ENCODE assay signal across 10 mouse cellular contexts in genomic region chr1:134345075-134345474, GRCm38 (mm10). TPM values are rescaled to one million over a fixed set of nuclear protein-coding genes. Genes with fewer than 3 reads are reported as not detected.
DNase-seq lines count a peak whose midpoint lies in the region; ATAC-seq and TF ChIP-seq lines count a peak whose summit lies in the region.
"Had no signal": no experiment of that assay in that cellular context is flagged by ENCODE, and none has a peak within 500 bp of the region (broad histone marks: within the 10 kb centered on the region; RNA-seq: fewer than 3 reads in every experiment).

No protein-coding gene starts in this region.

- H3K9me3 ChIP-seq in kidney, postnatal 0 days (replicated peaks; ENCODE audit: low read length) = no peaks in the 10 kb centered on the region
- H3K9me3 ChIP-seq in embryonic facial prominence, embryonic 14.5 days (ENCODE audit: control insufficient read depth, low read length) = no peaks in the 10 kb centered on the region
- H3K9me3 ChIP-seq in hindbrain, embryonic 16.5 days (ENCODE audit: control insufficient read depth, low read length) = no peaks in the 10 kb centered on the region
- no peaks in the 10 kb centered on the region for H3K9me3 ChIP-seq in midbrain, embryonic 14.5 days (ENCODE audit: control insufficient read depth, low read length)

- H3K36me3 ChIP-seq in kidney, postnatal 0 days (ENCODE audit: insufficient read depth, low read length) = peaks cover 14% of the 10 kb centered on the region
- H3K36me3 ChIP-seq in embryonic facial prominence, embryonic 14.5 days (ENCODE audit: control insufficient read depth, insufficient read depth, low read length) = peaks cover 42% of the 10 kb centered on the region
- peaks cover 19% of the 10 kb centered on the region for H3K36me3 ChIP-seq in hindbrain, embryonic 16.5 days (ENCODE audit: control insufficient read depth, insufficient read depth, low read length)
- H3K36me3 ChIP-seq in midbrain, embryonic 14.5 days (ENCODE audit: control insufficient read depth, insufficient read depth, low read length) = peaks cover 38% of the 10 kb centered on the region

- 79% methylated on average over 4 of the region's 4 CpGs for WGBS in kidney, postnatal 0 days
- 67% methylated on average over 4 of the region's 4 CpGs for WGBS in embryonic facial prominence, embryonic 14.5 days
- WGBS in hindbrain, embryonic 16.5 days = 84% methylated on average over 4 of the region's 4 CpGs
- WGBS in midbrain, embryonic 14.5 days = 78% methylated on average over 4 of the region's 4 CpGs

- ATAC-seq in kidney, postnatal 0 days (replicated peaks; ENCODE audit: low FRiP score, low read depth) = no peak
- ATAC-seq in embryonic facial prominence, embryonic 14.5 days (ENCODE audit: low read depth) = no peak
- no peak for ATAC-seq in hindbrain, embryonic 16.5 days
- no peak for ATAC-seq in midbrain, embryonic 14.5 days (ENCODE audit: low FRiP score, low TSS enrichment)
- no peak for ATAC-seq in activated CD4-positive, CD25-positive, alpha-beta regulatory T cell, adult 4 months

- H3K4me2 ChIP-seq in kidney, postnatal 0 days (ENCODE audit: low read length) = peak overlapping the region; percentile 88
- peak overlapping the region; percentile 93 for H3K4me2 ChIP-seq in embryonic facial prominence, embryonic 14.5 days (ENCODE audit: low read depth, low read length)
- H3K4me2 ChIP-seq in hindbrain, embryonic 16.5 days (ENCODE audit: low read length) = peak overlapping the region; percentile 70
- peak overlapping the region; percentile 76 for H3K4me2 ChIP-seq in midbrain, embryonic 14.5 days (ENCODE audit: low read length)

- TF ChIP-seq CTCF in kidney, postnatal 0 days (IDR thresholded peaks at IDR 0.05; ENCODE audit: low read depth) = no peak

- no peak for DNase-seq in kidney, postnatal 0 days (ENCODE audit: low spot score)
- DNase-seq in kidney, postnatal 36 days = no peak
- no peak for DNase-seq in embryonic facial prominence, embryonic 14.5 days (ENCODE audit: low spot score)
- DNase-seq in midbrain, embryonic 14.5 days = no peak
- no peak for DNase-seq in embryo, embryonic 10.5 days (ENCODE audit: low spot score)
- no peak for DNase-seq in gastrocnemius, postnatal 4 days (ENCODE audit: low spot score in 2 of 2)

- H3K9ac ChIP-seq in kidney, postnatal 0 days (ENCODE audit: low read depth, low read length) = no peak overlapping the region
- no peak overlapping the region for H3K9ac ChIP-seq in embryonic facial prominence, embryonic 14.5 days (ENCODE audit: low read depth, low read length)
- H3K9ac ChIP-seq in hindbrain, embryonic 16.5 days (ENCODE audit: low read depth, low read length) = no peak overlapping the region
- H3K9ac ChIP-seq in midbrain, embryonic 14.5 days (replicated peaks; ENCODE audit: low read length) = no peak overlapping the region

- peak overlapping the region; percentile 45 for H3K4me3 ChIP-seq in kidney, postnatal 0 days (replicated peaks; ENCODE audit: low read depth, low read length)
- peak overlapping the region; percentile 58 for H3K4me3 ChIP-seq in embryonic facial prominence, embryonic 14.5 days (ENCODE audit: low read depth, low read length)
- peak overlapping the region; percentile 54 for H3K4me3 ChIP-seq in hindbrain, embryonic 16.5 days (ENCODE audit: low read length)
- peak overlapping the region; percentile 47 for H3K4me3 ChIP-seq in midbrain, embryonic 14.5 days (replicated peaks; ENCODE audit: low read depth, low read length)

- H3K4me1 ChIP-seq in kidney, postnatal 0 days (replicated peaks; ENCODE audit: insufficient read depth, low read length) = 0 out of 2 replicates have a peak, but pooled peaks cover 2% of the 10 kb centered on the region
- H3K4me1 ChIP-seq in embryonic facial prominence, embryonic 14.5 days (ENCODE audit: control insufficient read depth, insufficient read depth, low read length) = peaks cover 14% of the 10 kb centered on the region; the same call in 1 of the 2 replicates
- peaks cover 12% of the 10 kb centered on the region for H3K4me1 ChIP-seq in hindbrain, embryonic 16.5 days (ENCODE audit: control insufficient read depth, insufficient read depth, low read depth, low read length)
- H3K4me1 ChIP-seq in midbrain, embryonic 14.5 days (ENCODE audit: control insufficient read depth, insufficient read depth, low read length) = no peaks in the 10 kb centered on the region

- H3K27ac ChIP-seq in kidney, postnatal 0 days = no peak overlapping the region
- H3K27ac ChIP-seq in embryonic facial prominence, embryonic 14.5 days (replicated peaks; ENCODE audit: low read depth, low read length) = no peak overlapping the region; the same call in 1 of the 2 replicates
- H3K27ac ChIP-seq in hindbrain, embryonic 16.5 days (ENCODE audit: low read depth, low read length) = peak overlapping the region; percentile 79
- H3K27ac ChIP-seq in midbrain, embryonic 14.5 days (replicated peaks; ENCODE audit: low read depth, low read length) = peak overlapping the region; percentile 14; the same call in 1 of the 2 replicates
- H3K27ac ChIP-seq: macrophage had no signal

- H3K27me3 ChIP-seq in kidney, postnatal 0 days (ENCODE audit: insufficient read depth, low read length) = no peaks in the 10 kb centered on the region
- H3K27me3 ChIP-seq in embryonic facial prominence, embryonic 14.5 days (replicated peaks; ENCODE audit: control insufficient read depth, insufficient read depth, low read length) = no peaks in the 10 kb centered on the region
- no peaks in the 10 kb centered on the region for H3K27me3 ChIP-seq in hindbrain, embryonic 16.5 days (replicated peaks; ENCODE audit: control insufficient read depth, insufficient read depth, low read length)
- H3K27me3 ChIP-seq in midbrain, embryonic 14.5 days (ENCODE audit: control insufficient read depth, insufficient read depth, low read length) = no peaks in the 10 kb centered on the region

RNA-seq across cellular contexts. Expression of gene Ppfia4, which starts 12.3 kb away (rescaled TPM):
- 2.0 and 2.3 TPM in 2 replicates for polyA plus RNA-seq in kidney, postnatal 0 days (2015; fragmentation: Nextera tagmentation; extraction: Ambion mirVana)
- 12.8 and 14.1 TPM in 2 replicates for polyA plus RNA-seq in embryonic facial prominence, embryonic 14.5 days (2014; fragmentation: Nextera tagmentation; extraction: Ambion mirVana)
- 32.0 and 34.0 TPM in 2 replicates for polyA plus RNA-seq in hindbrain, embryonic 16.5 days (2015; fragmentation: Nextera tagmentation; extraction: Ambion mirVana)
- 11.5 and 14.4 TPM in 2 replicates for polyA plus RNA-seq in midbrain, embryonic 14.5 days (2014; fragmentation: Nextera tagmentation; extraction: Ambion mirVana)
- under 1 TPM in 1 of 2 experiments, not detected in 1; 0.15 TPM for polyA plus RNA-seq in activated CD4-positive, CD25-positive, alpha-beta regulatory T cell, adult 4 months (2017; shearing (Covaris generic))
- total RNA-seq in gastrocnemius, postnatal 4 days (2021) = 10 to 100 TPM; 25.5 to 26.2 TPM

RNA-seq across cellular contexts. Expression of gene Tmem183a, which starts 16.7 kb away (rescaled TPM):
- 56.7 and 65.7 TPM in 2 replicates for polyA plus RNA-seq in kidney, postnatal 0 days (2015; fragmentation: Nextera tagmentation; extraction: Ambion mirVana)
- 75.3 and 78.0 TPM in 2 replicates for polyA plus RNA-seq in embryonic facial prominence, embryonic 14.5 days (2014; fragmentation: Nextera tagmentation; extraction: Ambion mirVana)
- 132 TPM in 2 replicates for polyA plus RNA-seq in hindbrain, embryonic 16.5 days (2015; fragmentation: Nextera tagmentation; extraction: Ambion mirVana)
- 121 and 151 TPM in 2 replicates for polyA plus RNA-seq in midbrain, embryonic 14.5 days (2014; fragmentation: Nextera tagmentation; extraction: Ambion mirVana)
- 10 to 100 TPM; 23.6 to 33.3 TPM for polyA plus RNA-seq in activated CD4-positive, CD25-positive, alpha-beta regulatory T cell, adult 4 months (2017; shearing (Covaris generic))
- total RNA-seq in gastrocnemius, postnatal 4 days (2021) = 10 to 100 TPM; 26.9 to 35.5 TPM

RNA-seq across cellular contexts. Expression of gene 4933406M09Rik, which starts 40.7 kb away (rescaled TPM):
- not detected in 2 replicates for polyA plus RNA-seq in kidney, postnatal 0 days (2015; fragmentation: Nextera tagmentation; extraction: Ambion mirVana)
- not detected in 2 replicates for polyA plus RNA-seq in embryonic facial prominence, embryonic 14.5 days (2014; fragmentation: Nextera tagmentation; extraction: Ambion mirVana)
- 0.09 TPM in 1 of 2 replicates, not detected in the other for polyA plus RNA-seq in hindbrain, embryonic 16.5 days (2015; fragmentation: Nextera tagmentation; extraction: Ambion mirVana)
- not detected in 2 replicates for polyA plus RNA-seq in midbrain, embryonic 14.5 days (2014; fragmentation: Nextera tagmentation; extraction: Ambion mirVana)
- not detected for polyA plus RNA-seq in activated CD4-positive, CD25-positive, alpha-beta regulatory T cell, adult 4 months (2017; shearing (Covaris generic))
- total RNA-seq in gastrocnemius, postnatal 4 days (2021) = not detected
- polyA plus RNA-seq: G1E, macrophage had no signal

RNA-seq across cellular contexts. Expression of gene Myog, which starts 55.3 kb away (rescaled TPM):
- polyA plus RNA-seq in kidney, postnatal 0 days (2015; fragmentation: Nextera tagmentation; extraction: Ambion mirVana) = 0.08 TPM in 1 of 2 replicates, not detected in the other
- 219 and 223 TPM in 2 replicates for polyA plus RNA-seq in embryonic facial prominence, embryonic 14.5 days (2014; fragmentation: Nextera tagmentation; extraction: Ambion mirVana)
- 6.4 TPM in 1 of 2 replicates, not detected in the other for polyA plus RNA-seq in hindbrain, embryonic 16.5 days (2015; fragmentation: Nextera tagmentation; extraction: Ambion mirVana)
- not detected in 2 replicates for polyA plus RNA-seq in midbrain, embryonic 14.5 days (2014; fragmentation: Nextera tagmentation; extraction: Ambion mirVana)
- not detected for polyA plus RNA-seq in activated CD4-positive, CD25-positive, alpha-beta regulatory T cell, adult 4 months (2017; shearing (Covaris generic))
- 100 to 1,000 TPM; 212 to 220 TPM for total RNA-seq in gastrocnemius, postnatal 4 days (2021)
- total RNA-seq: G1E had no signal
- polyA plus RNA-seq: G1E, macrophage had no signal

Comparison
In these comparisons a context has a peak if more than half of its experiments do, and no peak if none do; other contexts are left out.
1. H3K27ac ChIP-seq: peak in hindbrain, embryonic 16.5 days (single experiment) and midbrain, embryonic 14.5 days (single experiment); none in kidney, postnatal 0 days (single experiment) and embryonic facial prominence, embryonic 14.5 days (single experiment).
2. Peak in every context shown above with its lines, with median percentiles within 50 percentile points of each other: H3K4me2 ChIP-seq and H3K4me3 ChIP-seq.